Mouse (Mus musculus) liver, embryonic 15.5 days (tissue): ENCODE data around the gene Spaca3. TPM values are rescaled to one million over a fixed set of nuclear protein-coding genes. Genes with fewer than 3 reads are reported as not detected.

Experiments
- ATAC-seq: fragments of 200-750 bp; cut with Nextera tagmentation; 2 replicates; pipeline ENCODE4 v1.8.0; 2017; ENCODE audit warnings: moderate number of reproducible peaks, mild to moderate bottlenecking, moderate library complexity; ENCODE audit not compliant: insufficient read depth
- H3K27ac ChIP-seq: fragments of 300-500 bp; sonication (generic); replicated peaks from 2 replicates; pipeline ENCODE4 v1.5.1; 2015; ENCODE audit warnings: mild to moderate bottlenecking, inconsistent platforms
- H3K27me3 ChIP-seq: fragments of 300-500 bp; sonication (generic); 2 replicates; pipeline ENCODE4 v1.6.1; 2015; ENCODE audit warnings: mild to moderate bottlenecking, inconsistent platforms
- H3K36me3 ChIP-seq: fragments of 300-500 bp; sonication (generic); replicated peaks from 2 replicates; pipeline ENCODE4 v1.6.1; 2015; ENCODE audit warnings: moderate library complexity, mild to moderate bottlenecking, inconsistent platforms
- H3K4me1 ChIP-seq: fragments of 300-500 bp; sonication (generic); replicated peaks from 2 replicates; pipeline ENCODE4 v1.6.1; 2015; ENCODE audit warnings: inconsistent platforms
- H3K4me2 ChIP-seq: fragments of 300-500 bp; sonication (generic); 2 replicates; pipeline ENCODE4 v1.6.1; 2015; ENCODE audit warnings: moderate library complexity, mild to moderate bottlenecking, inconsistent platforms
- H3K4me3 ChIP-seq: fragments of 300-500 bp; sonication (generic); replicated peaks from 2 replicates; pipeline ENCODE4 v1.5.1; 2015; ENCODE audit warnings: mild to moderate bottlenecking, inconsistent platforms
- H3K9ac ChIP-seq: fragments of 300-500 bp; sonication (generic); 2 replicates; pipeline ENCODE4 v1.6.1; 2015; ENCODE audit warnings: moderate library complexity, mild to moderate bottlenecking, inconsistent platforms
- H3K9me3 ChIP-seq: fragments of 300-500 bp; sonication (generic); replicated peaks from 2 replicates; pipeline ENCODE4 v1.6.1; 2016; ENCODE audit warnings: inconsistent platforms
- WGBS: fragments of 180-500 bp; shearing (Covaris S2); methylation state at CpG from one replicate; pipeline ENCODE4 v1.1.7; 2015; ENCODE audit warnings: mixed read lengths; ENCODE audit not compliant: insufficient replicate concordance; 5-methylcytosine and 5-hydroxymethylcytosine counted together
- polyA plus RNA-seq: library from polyadenylated mRNA; unstranded; fragments of >200 nt; fragmentation: Nextera tagmentation; extraction: Ambion mirVana; gene quantifications from 2 replicates; pipeline ENCODE4 v1.2.1, GENCODE M21; 2015

Gene Spaca3
- polyA plus RNA-seq, 1 experiment from 2014 or later: not detected

DNA sequence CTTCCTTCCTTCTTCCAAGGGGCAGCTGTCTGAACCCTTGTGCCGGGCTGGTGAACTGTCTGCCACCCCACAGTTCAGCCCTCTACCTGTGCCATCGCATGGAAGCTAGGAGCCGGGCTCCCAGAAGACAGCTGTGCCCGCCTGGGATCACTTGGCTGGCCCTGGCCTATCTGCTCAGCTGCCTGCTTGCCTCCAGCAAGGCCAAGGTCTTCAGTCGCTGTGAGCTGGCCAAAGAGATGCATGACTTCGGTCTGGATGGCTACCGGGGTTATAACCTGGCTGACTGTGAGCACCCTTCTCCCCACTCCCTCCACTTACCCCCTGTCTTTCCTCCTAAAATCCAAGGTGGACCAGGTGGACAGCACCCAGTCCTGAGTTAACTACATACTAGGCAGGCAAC, 4.8 kb downstream of the Spaca3 start:
- Histone ChIP-seq H3K27me3 (peaks cover 12% of the 10 kb centered on the region; the same call in 1 of the 2 replicates), H3K4me2 (no peak overlapping the region), H3K27ac (no peak overlapping the region), H3K4me1 (peaks cover 5% of the 10 kb centered on the region), H3K4me3 (no peak overlapping the region), H3K36me3 (no peaks in the 10 kb centered on the region), H3K9me3 (no peaks in the 10 kb centered on the region), H3K9ac (no peak overlapping the region)
- ATAC-seq: no peak
- WGBS: 72% methylated on average over 7 of the region's 7 CpGs

GRCm38 (mm10) chr11:80868039-80868438, 9.9 kb downstream of the Spaca3 start:
- Histone ChIP-seq H3K36me3 (no peaks in the 10 kb centered on the region), H3K27ac (no peak overlapping the region), H3K9me3 (no peaks in the 10 kb centered on the region), H3K4me2 (no peak overlapping the region), H3K9ac (no peak overlapping the region), H3K4me1 (peaks cover 31% of the 10 kb centered on the region), H3K4me3 (no peak overlapping the region), H3K27me3 (peaks cover 6% of the 10 kb centered on the region; the same call in 1 of the 2 replicates)
- no peak for ATAC-seq
- WGBS: 70% methylated on average over 1 of the region's 1 CpGs

GRCm38 (mm10) chr11:80872509-80873474, 14.6 kb downstream of the Spaca3 start:
- peak overlapping the region; percentile 27 for H3K4me3 ChIP-seq
- H3K4me1 ChIP-seq: peaks cover 41% of the 10 kb centered on the region
- WGBS: 25% methylated on average over 17 of the region's 17 CpGs
- no peaks in the 10 kb centered on the region for H3K9me3 ChIP-seq
- H3K4me2 ChIP-seq: peak overlapping the region; percentile 63
- peak overlapping the region; percentile 33; the same call in 1 of the 2 replicates for H3K9ac ChIP-seq
- H3K27ac ChIP-seq: peak overlapping the region; percentile 93
- no peaks in the 10 kb centered on the region for H3K36me3 ChIP-seq
- no peaks in the 10 kb centered on the region for H3K27me3 ChIP-seq
- ATAC-seq: peak; percentile 96

GRCm38 (mm10) chr11:80877131-80877651, 19.0 kb downstream of the Spaca3 start:
- Histone ChIP-seq H3K9me3 (no peaks in the 10 kb centered on the region), H3K4me2 (no peak overlapping the region), H3K9ac (no peak overlapping the region), H3K27ac (no peak overlapping the region), H3K36me3 (no peaks in the 10 kb centered on the region), H3K27me3 (0 out of 2 replicates have a peak, but pooled peaks cover 5% of the 10 kb centered on the region), H3K4me1 (peaks cover 18% of the 10 kb centered on the region), H3K4me3 (no peak overlapping the region)
- 64% methylated on average over 11 of the region's 11 CpGs for WGBS
- no peak for ATAC-seq

GRCm38 (mm10) chr11:80878026-80878425, 19.9 kb downstream of the Spaca3 start:
- Histone ChIP-seq H3K27ac (no peak overlapping the region), H3K4me2 (no peak overlapping the region), H3K36me3 (no peaks in the 10 kb centered on the region), H3K27me3 (0 out of 2 replicates have a peak, but pooled peaks cover 5% of the 10 kb centered on the region), H3K4me1 (peaks cover 10% of the 10 kb centered on the region), H3K9ac (no peak overlapping the region), H3K9me3 (no peaks in the 10 kb centered on the region), H3K4me3 (no peak overlapping the region)
- no peak for ATAC-seq
- 66% methylated on average over 2 of the region's 2 CpGs for WGBS

- 0 out of 2 replicates have a peak, but pooled peaks cover 11% of the 10 kb centered on the region for H3K27me3 ChIP-seq
- WGBS: 66% methylated on average over 7 of the region's 7 CpGs
- ATAC-seq: no peak
- no peaks in the 10 kb centered on the region for H3K4me1 ChIP-seq
- H3K27ac ChIP-seq: no peak overlapping the region
- no peak overlapping the region for H3K4me3 ChIP-seq
- H3K36me3 ChIP-seq: no peaks in the 10 kb centered on the region
- no peaks in the 10 kb centered on the region for H3K9me3 ChIP-seq
- H3K4me2 ChIP-seq: no peak overlapping the region
- no peak overlapping the region for H3K9ac ChIP-seq
These were observed 24.2 kb downstream of the Spaca3 start for GRCm38 (mm10) chr11:80882229-80882810.

DNA sequence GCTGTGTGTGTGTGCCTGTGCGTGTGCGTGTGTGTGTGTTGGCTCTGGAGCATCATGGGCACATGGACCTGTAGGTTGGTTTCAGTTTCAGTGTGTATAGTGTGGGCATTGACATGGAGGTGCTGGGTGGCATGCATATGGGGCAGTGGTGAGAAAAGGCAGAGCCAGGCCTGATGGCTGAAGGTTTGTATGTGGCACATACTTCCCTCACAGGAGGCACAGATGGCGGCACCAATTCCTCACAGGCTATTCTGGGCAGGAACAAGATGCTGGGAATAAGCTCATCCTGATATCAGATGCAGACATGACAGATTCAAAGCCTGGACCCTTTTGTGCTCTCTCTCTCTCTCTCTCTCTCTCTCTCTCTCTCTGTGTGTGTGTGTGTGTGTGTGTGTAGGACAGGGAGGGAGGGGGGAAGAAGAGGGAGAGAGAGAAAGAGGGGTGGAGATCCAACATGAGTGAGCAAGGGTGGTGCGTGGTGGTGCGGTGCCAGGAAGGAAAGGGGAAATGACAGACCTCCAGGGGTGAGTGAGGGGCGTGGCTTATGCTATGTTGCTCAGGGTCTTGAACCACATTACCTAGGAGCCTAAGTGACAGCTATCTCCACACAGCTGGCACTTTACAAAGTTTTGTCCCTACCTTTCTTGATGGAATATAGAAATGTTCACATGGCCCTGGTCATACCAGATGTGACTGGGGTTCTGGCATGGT, 26.5 kb downstream of the Spaca3 start:
- no peak overlapping the region for H3K9ac ChIP-seq
- H3K4me3 ChIP-seq: no peak overlapping the region
- no peaks in the 10 kb centered on the region for H3K9me3 ChIP-seq
- ATAC-seq: no peak
- WGBS: 42% methylated on average over 6 of the region's 6 CpGs
- no peak overlapping the region for H3K27ac ChIP-seq
- H3K4me1 ChIP-seq: no peaks in the 10 kb centered on the region
- H3K36me3 ChIP-seq: no peaks in the 10 kb centered on the region
- peaks cover 24% of the 10 kb centered on the region for H3K27me3 ChIP-seq
- H3K4me2 ChIP-seq: no peak overlapping the region

DNA sequence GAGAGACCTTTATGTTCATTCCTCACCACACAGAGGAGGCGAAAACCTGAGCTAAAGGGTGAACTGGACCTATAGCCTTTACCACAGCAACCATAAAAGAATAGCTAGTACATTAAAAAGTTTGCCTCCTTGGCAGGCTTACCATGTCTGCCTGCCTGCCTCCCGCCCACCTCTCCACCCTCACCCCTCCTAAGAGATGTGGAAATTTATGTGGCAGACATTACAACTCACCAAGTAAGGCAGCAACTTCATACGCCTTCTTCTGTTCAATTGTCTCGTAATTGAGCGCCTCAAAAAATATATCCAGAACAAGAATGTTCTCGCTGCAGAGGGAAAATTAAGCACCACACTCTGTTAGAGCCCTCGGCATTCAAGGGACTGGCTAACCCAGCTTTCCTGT, 28.2 kb downstream of the Spaca3 start:
- H3K9me3 ChIP-seq: no peaks in the 10 kb centered on the region
- H3K4me1 ChIP-seq: no peaks in the 10 kb centered on the region
- no peak overlapping the region for H3K27ac ChIP-seq
- no peak overlapping the region for H3K9ac ChIP-seq
- H3K4me2 ChIP-seq: no peak overlapping the region
- H3K36me3 ChIP-seq: no peaks in the 10 kb centered on the region
- peaks cover 32% of the 10 kb centered on the region for H3K27me3 ChIP-seq
- ATAC-seq: no peak
- no peak overlapping the region for H3K4me3 ChIP-seq
- WGBS: 61% methylated on average over 7 of the region's 7 CpGs

DNA sequence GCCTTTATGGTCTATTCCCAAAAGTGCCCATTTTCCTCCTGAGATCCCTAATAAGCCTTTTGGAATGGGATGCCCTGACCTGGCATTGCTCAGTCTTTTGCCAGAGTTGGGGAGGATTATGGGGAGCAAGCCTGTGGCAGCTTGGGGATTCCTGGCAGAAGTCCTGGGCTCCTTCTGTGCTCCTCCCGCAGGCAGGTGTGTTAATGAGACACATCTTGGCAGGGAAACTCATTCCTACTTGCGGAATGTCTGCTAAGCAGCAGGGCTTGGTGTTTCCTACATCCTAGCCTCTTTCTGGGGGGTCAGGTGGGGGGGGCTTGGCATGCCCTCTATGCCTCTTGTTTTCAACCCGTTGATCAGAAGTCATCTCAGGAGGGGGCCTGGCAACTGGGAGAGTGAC, 28.9 kb downstream of the Spaca3 start:
- Histone ChIP-seq H3K9ac (no peak overlapping the region), H3K4me2 (no peak overlapping the region), H3K27me3 (peaks cover 36% of the 10 kb centered on the region), H3K27ac (no peak overlapping the region), H3K36me3 (no peaks in the 10 kb centered on the region), H3K4me3 (no peak overlapping the region), H3K4me1 (no peaks in the 10 kb centered on the region), H3K9me3 (no peaks in the 10 kb centered on the region)
- no peak for ATAC-seq
- 53% methylated on average over 3 of the region's 3 CpGs for WGBS

DNA sequence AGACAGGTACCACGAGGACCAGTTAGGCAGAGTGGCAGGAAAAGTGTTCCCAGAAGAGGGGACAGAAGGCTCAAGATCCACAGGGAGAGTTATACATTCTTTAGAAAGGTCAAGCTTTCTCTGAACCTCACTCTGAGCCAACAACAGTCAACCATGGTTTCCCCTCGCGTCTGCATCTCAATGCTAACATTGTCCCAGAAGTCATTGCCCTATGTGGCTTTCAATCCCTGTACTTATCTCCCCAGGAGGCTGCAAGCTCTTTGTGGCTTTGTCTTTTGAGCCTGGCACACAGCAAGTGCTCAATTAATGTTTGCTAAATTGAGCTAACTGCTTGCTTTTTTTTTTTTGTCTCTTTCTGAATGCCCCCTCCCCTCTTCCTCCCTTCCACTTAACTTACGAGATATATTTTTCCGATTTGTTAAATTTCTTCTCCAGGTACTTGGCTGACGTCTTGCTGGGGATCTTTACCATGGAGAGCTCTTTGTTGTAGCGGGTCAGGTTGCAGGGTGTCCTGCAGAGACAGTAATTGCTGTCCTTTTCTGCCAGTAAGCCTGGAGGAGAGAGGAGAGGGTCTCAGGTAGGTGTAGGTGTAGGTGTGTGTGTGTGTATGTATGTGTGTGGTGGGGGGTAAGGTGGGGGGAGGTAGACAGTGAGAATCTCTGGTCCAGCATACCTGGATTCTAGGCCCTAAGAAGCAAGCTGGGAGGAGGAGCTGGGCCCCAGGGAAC, 31.3 kb downstream of the Spaca3 start:
- H3K36me3 ChIP-seq: no peaks in the 10 kb centered on the region
- 12% methylated on average over 7 of the region's 7 CpGs for WGBS
- H3K4me2 ChIP-seq: no peak overlapping the region
- no peak overlapping the region for H3K4me3 ChIP-seq
- no peak for ATAC-seq
- H3K27ac ChIP-seq: no peak overlapping the region
- peaks cover 38% of the 10 kb centered on the region for H3K27me3 ChIP-seq
- no peaks in the 10 kb centered on the region for H3K4me1 ChIP-seq
- H3K9ac ChIP-seq: no peak overlapping the region
- H3K9me3 ChIP-seq: no peaks in the 10 kb centered on the region
